Mouse (Mus musculus) kidney, postnatal 10 days (tissue): Measurements from ENCODE around the gene Hist1h3b.
A peak's percentile ranks its signal among the peaks of the same experiment; 100 is the strongest.

ENCODE experiments used
- DNase-seq: peaks from one replicate; pipeline ENCODE4 v3.0.0; 2021; ENCODE audit warnings: mixed read lengths

Hist1h3b gene

DNA sequence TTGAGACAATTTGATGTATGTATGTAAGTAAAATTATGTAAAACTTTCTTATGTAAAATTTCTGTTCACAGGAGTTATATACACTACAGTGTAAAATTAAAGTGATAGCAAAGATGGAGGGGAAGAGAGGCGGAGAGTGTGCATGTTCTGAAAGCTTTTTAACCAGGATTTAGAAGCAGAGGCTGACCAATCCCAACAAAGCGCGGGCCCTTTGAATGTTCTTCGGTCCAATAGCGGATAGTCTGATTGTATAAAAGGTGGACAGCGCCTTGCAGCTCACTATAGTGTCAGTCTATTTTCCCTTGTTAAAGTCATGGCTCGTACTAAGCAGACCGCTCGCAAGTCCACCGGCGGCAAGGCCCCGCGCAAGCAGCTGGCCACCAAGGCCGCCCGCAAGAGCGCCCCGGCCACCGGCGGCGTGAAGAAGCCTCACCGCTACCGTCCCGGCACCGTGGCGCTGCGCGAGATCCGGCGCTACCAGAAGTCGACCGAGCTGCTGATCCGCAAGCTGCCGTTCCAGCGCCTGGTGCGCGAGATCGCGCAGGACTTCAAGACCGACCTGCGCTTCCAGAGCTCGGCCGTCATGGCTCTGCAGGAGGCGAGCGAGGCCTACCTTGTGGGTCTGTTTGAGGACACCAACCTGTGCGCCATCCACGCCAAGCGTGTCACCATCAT, at the start of gene Hist1h3b:
TSS of gene Hist1h3b (plus strand) at position 201 of the 675 bp plus-strand sequence.
- peak; percentile 95 for DNase-seq

DNA sequence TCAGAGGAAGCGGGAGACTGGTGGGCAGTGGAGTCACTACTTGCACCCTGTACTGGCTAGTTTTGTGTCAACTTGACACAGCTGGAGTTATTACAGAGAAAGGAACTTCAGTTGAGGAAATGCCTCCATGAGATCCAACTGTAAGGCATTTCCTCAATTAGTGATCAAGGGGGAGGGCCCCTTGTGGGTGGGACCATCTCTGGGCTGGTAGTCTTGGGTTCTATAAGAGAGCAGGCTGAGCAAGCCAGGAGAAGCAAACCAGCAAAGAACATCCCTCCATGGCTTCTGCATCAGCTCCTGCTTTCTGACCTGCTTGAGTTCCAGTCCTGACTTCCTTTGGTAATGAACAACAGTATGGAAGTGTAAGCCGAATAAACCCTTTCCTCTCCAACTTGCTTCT, 49.3 kb upstream of the Hist1h3b start:
- DNase-seq, result peak; percentile 3

DNA sequence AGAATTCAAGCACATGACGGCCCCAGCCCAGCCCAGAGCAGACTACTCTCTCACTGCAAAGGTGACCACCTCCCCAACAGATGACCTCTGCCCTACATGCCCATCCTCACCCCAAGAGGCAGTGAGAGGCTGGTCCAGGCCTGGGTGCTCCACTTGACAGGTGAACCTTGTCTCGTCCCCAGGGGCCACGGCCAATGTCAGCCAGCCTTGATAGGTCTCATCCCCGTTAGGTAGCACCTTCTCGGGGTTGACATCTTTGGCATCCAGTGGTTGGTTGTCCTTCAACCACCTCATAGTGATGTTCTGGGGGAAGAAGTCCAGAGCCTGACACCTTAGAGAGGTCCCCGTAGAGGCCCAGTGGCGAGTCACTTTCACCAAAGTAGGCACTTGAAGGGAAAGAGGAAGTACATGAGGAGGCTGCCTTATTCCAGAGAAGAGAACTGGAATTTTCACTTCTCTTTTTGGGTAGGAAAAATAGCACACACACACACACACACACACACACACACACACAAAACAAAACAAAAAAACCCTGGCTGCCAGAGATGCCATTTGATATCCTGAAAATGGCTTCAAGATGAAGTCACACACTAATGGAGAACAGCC, 46.2 kb upstream of the Hist1h3b start:
- no peak for DNase-seq

DNA sequence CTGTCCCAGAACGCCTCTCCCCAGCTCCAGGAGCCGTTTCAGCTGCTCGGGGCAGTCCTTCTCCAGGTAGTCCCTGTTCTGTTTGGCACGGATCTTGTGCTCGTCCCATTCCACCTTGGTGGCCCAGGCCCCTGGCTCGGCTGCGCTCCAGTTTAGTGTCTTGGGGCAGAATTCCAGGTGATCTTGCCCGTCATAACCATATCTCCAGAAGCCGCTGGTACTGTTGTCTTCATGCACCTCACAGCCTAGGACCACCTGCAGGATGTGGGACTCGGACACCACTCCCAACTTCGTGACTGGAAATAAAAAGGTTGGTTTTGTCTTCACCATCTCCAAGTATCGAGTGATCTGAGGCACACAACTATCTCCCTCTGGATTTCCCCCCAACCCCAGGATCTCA, 45.3 kb upstream of the Hist1h3b start:
- no peak for DNase-seq

DNA sequence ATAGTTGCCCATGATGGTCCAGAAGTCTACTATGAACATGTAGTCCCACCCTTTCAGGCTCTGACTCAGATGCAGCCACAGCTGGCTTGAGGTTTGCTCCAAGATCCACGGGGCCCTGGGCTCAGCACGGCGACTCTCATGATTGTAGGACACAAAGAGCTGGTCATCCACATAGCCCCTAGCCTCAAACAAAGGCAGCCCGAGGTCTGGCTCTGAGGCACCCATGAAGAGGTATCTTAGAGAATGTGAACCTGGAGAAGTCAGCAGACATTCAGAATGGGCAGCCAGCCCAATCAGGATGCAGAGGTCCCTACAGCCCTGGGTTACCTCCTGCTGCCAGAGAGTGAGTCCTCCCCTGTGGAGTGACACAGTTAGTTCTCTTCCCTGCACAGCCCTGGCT, 44.0 kb upstream of the Hist1h3b start:
- no peak for DNase-seq

DNA sequence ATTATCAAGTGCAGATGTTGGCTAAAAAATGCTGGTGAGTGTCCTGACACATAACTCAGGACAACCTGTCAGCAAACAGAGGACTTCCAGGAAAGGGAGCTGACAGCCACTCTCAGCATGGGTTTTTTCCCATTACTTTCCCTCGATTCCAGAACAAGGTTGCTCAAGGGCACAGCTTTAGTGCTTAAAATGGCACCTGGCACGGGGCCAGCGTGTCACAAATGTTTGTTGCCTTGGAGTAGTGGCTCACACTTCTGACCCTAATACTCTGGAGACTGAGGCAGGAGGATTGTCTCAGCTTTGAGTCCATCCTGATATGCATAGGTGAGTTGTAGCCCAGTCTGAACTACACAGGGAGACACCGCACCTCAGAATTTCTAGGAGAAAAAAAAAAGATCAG, 43.4 kb upstream of the Hist1h3b start:
- peak; percentile 24 for DNase-seq

DNA sequence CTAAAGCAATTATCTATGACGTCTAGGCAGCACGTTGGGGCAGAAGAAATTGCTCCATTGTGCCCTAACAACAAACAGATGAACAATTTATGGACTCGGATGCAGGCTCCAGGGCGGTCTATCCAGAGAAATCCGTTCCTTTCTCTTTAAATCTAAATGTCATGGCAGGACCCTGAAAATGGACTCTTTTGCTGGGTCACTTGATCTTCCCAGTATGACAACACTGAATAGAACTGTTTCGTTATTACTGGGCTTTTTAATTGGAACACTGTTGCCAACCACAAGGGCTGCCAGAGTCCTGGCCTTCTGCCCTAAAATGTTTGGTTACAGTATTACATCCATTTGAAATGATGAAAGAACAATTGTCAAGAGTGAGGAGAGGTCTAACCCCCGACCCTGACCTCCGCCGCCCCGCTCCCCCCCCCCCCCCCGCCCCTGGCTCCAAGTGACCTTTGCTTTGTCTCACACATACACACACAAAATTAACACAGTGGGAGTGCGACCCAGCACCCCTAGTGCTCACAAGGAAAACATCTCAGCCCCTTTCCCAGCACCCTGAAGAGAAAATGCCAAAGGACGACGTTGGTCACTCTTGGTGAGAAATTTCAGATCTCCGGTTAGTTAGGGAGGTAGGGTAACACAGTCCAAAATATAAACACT, 42.2 kb upstream of the Hist1h3b start:
- no peak for DNase-seq

DNA sequence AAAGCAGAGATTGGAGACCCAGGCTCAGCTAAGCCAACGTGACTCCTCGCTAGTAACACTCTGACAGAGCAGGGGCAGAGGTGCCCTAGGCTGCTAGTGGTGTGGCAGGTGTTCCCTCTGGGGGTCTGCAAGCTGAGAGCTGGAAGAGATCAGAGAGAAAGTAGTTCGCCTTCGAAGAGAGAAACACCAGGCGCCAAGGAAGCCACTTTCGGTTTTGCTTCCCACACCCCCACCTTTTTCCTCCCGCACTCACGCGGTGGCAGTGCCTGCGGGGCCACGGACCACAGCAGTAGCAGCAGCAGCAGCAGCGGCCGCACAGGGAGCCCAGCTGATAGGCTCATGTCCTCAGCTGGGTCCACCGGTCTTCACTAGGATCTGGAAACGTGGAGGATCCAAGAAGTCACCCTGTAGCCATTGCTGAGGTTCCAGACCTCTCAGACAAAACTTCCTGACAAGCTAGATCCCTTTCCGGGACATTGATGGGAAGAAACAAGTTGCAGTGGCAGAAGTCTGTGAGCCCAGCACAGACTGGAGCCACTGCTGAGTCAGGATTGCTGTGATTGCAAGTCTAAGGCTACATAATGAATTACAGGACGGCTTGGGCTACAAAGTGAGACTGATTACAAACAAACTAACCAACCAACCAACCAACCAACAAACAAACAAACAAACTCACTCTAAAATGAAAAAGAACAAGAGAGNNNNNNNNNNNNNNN, 41.5 kb upstream of the Hist1h3b start, which contains the start of gene Hfe:
TSS of gene Hfe (minus strand) at position 481 of the 716 bp plus-strand sequence.
- peak; percentile 71 for DNase-seq

DNA sequence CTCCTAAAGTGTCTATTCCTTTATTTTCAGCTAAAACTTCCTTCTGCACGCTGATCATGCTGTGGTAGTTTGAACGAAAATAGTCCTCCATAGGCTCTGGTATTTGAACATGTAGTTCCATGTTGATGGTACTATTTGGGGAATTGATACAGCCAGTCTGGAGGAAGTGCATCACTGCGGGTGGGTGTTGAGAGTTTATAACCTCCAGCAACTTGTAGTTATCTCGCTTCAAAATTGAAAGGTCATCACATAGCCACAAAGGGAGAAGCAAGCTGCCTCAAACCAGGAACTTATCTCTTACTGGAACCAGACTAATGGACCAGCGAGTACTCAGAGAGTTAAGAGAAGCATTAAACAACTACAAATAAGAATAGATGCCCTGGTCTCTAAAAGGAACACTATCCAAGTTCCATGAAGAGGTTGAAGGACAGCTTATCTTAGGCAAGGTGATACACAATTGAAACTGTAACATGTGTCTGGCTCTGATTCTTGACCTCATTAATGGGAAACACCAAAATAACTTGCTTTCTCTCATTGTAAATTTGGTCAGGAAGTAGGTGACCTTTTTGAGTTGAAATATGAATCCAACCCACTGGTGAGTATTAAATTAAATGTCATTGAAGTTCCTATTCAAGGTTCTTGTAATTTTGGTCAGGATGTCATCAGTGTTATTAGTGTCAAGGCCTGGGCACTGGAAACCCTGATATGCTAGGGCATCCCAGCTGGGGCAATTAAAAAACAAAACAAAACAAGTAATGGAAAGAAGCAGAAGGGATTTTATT, 35.6 kb upstream of the Hist1h3b start:
- DNase-seq, result peak; percentile 1

DNA sequence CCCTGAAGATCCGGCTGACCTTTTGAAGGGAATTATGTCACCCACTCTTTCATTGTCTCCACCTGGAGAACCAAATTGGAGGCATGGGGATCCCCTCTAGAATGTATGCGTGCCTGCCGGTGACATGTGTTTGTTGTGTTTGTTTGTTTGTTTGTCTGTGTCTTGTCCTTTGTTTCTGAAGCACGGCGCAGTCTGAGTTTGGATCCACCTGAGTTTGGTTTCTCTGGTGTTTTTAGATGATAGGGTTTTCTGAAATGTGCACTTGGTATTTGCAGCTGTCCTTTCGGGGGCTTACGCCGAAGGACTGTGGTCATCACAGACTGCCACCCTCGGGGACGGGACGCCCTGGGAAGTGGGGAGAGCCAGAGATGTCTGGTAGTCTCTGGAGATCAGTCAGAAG, 34.9 kb upstream of the Hist1h3b start:
- DNase-seq, result peak; percentile 2

DNA sequence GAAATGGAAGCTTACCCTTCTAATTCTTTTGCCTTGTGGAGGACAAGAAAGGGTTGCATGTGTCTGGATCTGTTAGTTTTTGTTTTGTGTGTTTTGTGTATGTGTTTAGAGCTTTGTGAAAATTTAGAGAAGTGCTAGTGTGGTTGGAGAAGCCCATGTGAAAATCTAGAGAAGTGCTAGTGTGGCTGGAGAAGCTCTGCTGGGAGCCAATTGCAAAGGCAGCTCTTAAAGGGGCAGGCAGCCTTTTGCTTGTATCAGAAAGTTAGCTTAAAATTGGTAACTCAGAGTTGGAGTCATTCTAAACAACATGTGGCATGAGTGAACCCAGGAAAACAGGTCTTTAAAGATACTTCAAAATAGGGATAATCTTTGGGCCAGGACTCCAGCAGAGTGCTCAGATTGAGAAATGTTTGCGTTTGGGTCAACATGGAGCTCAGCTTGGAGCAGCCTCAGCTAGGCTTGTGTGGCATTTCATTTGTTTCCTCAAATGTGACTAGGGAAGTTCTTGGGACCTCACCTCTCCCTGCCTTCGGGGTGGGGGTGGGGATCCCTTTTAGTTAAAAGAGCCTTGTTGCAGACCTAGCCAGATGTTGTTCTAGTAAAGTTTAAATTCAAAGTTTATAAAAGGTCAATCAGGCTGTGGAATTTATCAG, 34.3 kb upstream of the Hist1h3b start:
- DNase-seq, result peak; percentile 4

DNA sequence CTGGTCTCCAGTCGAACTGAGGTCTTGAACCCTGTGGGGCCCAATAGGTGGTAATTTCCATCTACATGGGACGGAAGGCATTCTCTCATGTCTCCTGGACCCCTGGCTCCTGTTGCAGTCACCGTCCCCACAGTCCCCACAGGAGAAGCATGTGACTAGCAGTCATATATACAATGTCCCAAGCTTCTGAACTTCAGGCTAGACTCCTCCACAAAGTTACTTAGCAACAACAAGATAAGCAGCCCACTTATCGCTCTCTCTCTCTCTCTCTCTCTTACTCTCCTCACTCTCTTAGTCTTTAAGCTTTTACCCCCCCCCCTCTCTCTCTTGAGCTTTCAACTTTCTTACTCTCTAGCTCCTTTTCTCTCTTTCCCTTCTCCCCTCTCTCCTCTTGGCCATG, 27.8 kb upstream of the Hist1h3b start:
- DNase-seq, result peak; percentile 2

DNA sequence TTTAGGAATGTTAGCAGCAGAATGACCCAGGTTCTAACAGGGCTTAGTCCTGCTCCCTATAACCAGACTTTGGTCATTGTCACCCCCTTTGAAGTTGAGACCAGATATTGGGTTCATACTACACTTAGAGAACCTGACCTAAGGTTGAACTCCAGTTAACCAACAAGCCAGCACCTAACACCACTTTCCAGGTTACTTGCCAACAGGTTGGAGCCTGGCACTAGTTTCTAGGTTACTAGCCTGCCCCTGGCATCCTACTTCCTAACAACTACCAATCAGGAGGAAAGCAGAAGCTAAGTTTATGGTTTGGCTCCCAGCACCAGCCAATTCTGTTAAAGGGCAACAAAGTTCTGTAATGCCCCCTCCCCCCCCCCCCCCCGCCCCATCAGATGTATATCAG, 26.9 kb upstream of the Hist1h3b start:
- peak; percentile 0 for DNase-seq

DNA sequence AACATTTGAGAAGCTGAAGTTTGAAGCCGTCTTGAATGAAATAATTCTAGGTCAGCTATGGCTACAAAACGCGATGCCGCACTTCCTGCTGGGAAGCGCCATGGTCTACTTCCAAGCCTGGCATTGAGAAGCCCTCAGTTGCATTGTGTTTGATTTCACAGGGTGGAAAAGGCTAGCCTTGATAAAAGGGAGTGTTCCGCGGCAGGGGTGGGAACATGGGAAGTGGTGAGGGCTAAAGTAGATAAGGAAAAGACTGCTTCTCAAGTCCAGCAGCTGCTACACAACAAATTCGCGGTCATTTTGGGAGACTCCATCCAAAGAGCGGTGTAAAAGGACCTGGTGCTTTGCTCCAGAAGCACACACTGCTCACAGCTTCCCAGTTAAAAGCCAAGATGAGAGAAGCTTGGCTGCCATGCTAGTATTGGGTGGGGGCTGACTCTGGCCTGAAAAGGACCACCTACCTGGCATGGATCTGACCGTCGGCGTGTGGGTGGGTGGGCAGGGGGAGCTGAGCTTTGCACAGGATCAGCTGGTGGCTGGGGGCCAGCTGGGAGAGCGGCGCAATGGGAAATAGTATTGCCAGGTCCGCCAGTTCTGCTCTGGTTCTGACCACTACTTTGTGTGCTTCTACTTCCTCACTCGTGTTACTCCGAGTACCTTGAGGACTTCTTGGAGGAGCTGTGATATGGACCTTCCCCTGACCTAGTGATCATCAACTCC, 23.4 kb upstream of the Hist1h3b start:
- DNase-seq, result peak; percentile 3

DNA sequence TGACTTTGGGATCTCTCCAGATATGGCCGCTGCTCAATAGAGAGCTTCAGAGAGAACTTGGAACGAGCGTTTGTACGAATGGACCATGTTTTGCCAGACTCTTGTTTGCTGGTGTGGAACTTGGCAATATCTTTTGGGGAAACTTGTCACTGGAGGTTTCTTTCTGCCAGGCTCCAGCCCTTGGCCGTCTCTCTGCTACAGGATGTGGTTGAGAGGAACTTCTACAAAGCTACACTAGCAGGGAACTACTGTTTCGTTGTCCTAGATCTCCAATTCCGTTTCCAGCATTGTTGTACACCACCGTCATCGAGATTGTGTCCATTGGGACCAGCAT, 22.9 kb upstream of the Hist1h3b start:
- peak; percentile 2 for DNase-seq

DNA sequence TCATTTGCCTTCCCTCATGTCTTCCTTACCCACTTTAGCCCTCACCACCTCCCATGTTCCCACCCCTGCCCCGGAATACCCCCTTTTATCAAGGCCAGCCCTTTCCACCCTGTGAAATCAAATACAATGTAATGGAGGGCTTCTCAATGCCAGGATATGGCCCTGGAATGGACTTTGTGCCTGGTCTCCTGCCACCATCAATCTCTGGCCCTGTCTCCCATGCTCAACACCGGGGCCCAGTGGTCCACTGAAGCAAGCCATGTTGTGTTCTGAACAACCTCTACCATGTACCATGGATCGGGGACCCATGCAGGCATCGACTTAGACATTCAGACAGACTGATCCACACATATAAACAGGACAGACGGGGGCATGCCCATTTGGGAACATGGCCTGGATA, 22.4 kb upstream of the Hist1h3b start:
- no peak for DNase-seq

DNA sequence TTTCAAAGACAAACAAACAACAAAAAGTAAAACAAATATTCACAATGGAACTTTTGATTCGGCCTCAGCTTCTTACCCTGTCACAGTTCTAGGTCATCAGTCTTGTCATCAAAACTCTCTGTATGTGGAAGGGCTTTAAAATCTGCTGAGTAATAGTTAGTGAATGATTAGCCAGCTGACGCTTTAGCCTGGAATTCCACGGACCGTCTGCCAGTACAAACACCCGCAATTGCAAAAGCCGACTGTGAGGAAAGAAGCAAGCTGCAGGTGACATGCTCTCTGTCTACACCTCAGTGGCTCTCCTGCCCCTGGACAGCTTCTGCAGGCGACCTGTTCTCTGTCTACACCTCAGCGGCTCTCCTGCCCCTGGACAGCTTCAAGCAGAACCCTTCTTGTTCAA, 21.6 kb upstream of the Hist1h3b start:
- peak; percentile 59 for DNase-seq

DNA sequence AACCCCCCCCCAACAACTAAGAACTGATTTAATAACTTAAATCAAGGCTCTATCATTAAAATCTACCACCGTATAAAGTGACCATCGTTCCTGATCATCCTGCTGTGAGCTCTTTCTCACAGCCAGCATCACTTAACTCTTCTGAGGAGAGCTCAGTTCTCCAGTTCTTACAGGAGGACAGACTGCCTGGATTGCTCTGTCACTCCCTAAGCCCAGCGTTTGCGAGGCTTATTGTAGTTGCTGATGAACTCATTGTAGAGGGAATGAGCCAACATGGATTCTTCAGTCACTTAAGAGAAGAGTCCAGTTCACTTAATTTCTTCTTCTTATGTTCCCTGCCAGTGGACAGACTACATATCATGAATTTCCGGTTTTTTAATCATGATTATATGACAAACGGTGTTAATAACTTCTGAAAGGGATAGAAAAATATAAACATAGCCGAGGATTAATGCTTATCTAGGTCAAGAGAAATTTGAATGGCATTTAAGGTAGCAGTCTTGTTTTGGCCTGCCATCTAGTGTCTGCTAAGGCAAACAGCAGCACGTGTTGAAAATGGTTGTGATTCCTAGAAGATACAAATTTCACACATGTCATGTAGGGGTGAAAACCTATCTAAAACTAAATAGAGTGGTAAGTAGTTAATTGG, 19.8 kb upstream of the Hist1h3b start:
- DNase-seq, result peak; percentile 43

DNA sequence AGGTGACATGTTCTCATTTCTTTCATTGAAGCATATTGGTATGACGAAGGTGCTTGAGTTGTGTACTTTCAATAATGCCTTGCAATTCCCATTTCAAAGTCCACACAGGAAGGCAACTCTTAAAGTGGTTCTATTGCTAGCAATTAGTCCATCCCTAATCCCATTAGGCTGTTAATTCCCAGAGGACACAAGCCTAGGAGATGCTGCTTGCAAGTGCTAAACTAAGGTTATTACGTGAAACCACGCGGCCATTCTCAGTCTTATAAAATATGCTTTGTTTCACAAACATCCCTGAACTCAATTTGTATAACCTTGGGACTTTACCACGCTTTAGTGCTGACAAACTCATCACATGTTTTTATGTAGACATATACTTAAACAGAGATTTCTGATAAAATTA, 15.0 kb upstream of the Hist1h3b start:
- no peak for DNase-seq

DNA sequence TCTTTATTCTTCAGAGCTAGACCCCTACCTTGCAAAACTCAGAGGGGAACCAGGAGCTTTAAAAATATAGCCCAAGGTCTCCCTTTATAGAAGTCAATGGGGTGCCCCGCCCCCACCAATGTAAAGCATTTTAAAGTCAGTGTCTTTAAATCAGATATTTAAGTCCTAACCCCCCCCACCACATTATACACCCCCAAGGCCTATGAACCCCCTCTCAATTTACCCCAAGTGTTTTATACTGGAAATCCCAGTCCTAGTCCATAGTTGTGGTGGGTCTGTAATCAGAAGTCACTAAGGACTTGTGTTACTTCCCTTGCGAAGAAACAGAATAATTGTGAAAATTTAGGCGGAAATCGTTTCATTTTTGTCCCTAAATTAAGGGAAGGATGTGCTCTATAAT, 14.0 kb upstream of the Hist1h3b start:
- peak; percentile 44 for DNase-seq

DNA sequence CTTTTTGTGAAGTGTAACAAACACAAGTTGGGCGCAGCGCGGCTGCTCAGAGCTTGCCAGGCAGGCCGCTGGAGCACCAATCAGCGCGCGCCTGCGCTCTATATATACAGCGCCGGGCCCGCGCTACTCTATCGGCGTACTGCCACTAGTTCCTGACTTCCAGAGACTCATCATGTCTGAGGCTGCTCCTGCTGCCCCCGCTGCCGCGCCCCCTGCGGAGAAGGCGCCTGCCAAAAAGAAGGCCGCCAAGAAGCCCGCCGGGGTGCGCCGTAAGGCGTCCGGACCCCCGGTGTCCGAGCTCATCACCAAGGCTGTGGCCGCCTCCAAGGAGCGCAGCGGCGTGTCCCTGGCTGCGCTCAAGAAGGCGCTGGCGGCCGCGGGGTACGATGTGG, 13.4 kb upstream of the Hist1h3b start, which contains the start of gene Hist1h1c:
TSS of gene Hist1h1c (plus strand) at position 132 of the 392 bp plus-strand sequence.
- peak; percentile 93 for DNase-seq
